Mouse (Mus musculus): ENCODE measurements around the gene Arhgap5.

Gene Arhgap5

GRCm38 (mm10) chr12:52503456-52504320 is at the start of gene Arhgap5:
Gene Arhgap5 (plus strand): TSS chr12:52503972.
- DNase-seq (ENCODE audit: low read depth, low spot score) = peak; percentile 89

DNA sequence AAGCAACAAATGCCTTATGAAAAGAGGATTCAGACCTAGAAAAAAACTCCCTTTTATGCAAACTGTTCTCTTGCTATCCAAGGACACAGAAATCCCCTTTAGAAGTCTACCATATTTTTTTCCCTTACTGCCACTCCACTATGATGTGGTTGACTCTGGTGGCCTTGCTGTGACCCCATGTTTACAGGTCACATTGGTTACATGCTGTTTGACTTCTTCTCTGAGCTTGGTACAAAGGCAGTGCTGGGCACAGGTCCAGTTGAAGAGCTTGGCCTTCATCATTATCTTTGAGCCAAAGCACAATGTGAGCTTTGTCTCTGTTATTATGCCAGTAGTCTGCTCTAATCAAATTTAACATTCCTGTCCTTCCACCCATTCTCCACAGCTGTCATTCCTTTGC is 39.2 kb upstream of the Arhgap5 start:
- no peak for DNase-seq (ENCODE audit: low read depth, low spot score)

DNA sequence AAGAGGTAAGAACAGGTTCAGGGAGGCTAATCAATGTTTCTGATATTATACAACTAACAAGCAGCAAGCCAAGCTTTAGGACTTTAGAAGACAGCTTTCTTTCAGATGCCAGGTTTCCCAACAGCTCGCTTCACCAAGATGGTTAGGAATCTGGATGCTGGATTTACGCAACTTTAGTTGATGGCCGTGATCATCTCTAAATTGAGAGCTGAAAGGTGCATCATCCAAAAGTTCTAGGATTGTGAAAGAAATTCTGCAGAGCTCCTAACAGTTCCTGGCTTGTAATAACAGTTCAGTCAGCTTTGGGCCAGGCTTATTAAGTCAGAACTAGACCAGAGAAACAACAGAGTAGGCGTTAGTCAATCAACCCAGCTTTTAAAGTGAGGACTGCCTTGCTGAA is 32.2 kb upstream of the Arhgap5 start:
- DNase-seq (ENCODE audit: low read depth, low spot score) = no peak

GRCm38 (mm10) chr12:52473988-52474968 is 29.5 kb upstream of the Arhgap5 start:
- no peak for DNase-seq (ENCODE audit: low read depth, low spot score)

- DNase-seq (ENCODE audit: low read depth, low spot score) = no peak
Measured at GRCm38 (mm10) chr12:52476036-52476435, 27.7 kb upstream of the Arhgap5 start.

DNA sequence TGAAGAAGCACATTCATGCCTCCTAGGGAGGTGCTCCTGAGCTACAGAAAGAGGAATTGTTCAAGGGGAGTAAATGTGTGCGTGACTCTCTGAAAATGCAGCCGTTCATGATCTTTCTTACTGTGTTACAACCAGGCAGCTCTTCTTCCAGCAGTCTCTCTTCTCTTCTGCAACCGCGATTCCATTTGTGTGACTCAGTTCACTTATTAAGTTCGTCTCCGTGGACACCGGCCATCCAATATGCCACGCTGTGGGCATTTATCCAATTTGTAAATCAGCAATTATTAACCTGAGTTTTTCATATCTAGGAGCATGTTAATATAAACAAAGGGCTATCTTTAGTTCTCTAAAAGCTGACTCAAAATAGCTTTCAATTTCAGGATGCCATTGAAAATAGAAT is 25.2 kb upstream of the Arhgap5 start:
- no peak for DNase-seq (ENCODE audit: low read depth, low spot score)

DNA sequence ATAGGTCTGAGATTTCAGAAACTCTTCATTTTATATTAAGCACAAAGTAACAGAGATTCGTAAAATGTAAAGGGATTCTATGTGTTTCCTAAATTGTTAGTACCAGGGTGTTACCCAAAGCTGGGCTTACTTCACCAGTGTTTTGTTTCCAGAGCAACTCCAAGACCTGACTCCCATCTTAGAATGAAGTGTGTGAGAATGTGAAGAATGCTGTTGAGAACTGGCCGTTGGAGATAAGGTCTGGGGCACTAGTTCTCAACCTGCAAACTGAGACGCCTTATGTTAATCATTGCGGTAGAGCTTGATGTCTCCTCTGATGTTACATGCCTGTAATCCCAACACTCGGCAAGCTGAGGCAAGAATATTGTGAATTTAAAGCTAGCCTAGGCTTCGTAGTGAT is 24.4 kb upstream of the Arhgap5 start:
- DNase-seq (ENCODE audit: low read depth, low spot score) = no peak

DNA sequence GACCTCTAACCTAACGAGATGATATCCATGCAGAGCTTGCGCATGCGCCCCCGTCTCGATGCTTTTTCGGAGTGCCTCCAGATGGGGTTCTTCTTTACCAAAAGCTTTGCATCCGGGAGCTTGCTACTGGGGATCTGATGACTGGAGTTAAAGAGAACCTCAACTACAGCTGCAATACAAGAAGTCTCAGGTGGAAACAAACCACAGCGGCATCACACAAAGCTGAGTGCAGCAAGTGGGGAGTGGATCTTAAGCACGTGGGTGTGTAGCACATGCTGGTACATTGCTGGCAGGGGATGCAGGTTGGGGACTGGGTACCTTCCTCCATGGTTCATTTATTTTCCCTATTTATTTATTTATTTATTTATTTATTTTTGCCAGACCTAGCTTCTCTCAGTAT is 22.9 kb upstream of the Arhgap5 start:
- no peak for DNase-seq (ENCODE audit: low read depth, low spot score)

DNA sequence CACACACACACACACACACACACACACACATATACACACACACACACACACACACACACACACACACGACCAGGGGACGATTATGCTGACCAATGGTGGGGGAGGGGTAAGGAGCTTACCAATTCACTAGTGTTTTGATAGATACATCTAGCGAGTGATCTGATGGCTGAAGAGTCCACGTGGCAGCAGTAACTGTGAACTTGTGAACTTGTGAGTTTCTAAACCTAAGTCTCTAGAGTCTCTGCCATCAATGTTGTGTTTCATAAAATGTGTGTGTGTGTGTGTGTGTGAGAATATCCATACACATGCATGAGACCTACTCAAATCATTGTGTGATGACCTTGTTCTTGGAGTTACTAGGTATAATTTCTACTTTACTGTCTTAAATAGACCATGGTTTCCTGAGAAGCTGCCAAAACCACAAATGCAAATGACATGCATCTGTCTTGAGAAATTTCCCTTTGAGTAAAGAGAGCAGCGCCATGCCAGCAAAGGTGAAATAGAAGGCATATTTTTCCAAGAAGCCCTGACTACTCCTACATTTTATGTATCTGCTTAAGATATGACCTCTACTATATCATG is 21.7 kb upstream of the Arhgap5 start:
- no peak for DNase-seq (ENCODE audit: low read depth, low spot score)

GRCm38 (mm10) chr12:52483219-52483618 is 20.6 kb upstream of the Arhgap5 start:
- no peak for DNase-seq (ENCODE audit: low read depth, low spot score)

DNA sequence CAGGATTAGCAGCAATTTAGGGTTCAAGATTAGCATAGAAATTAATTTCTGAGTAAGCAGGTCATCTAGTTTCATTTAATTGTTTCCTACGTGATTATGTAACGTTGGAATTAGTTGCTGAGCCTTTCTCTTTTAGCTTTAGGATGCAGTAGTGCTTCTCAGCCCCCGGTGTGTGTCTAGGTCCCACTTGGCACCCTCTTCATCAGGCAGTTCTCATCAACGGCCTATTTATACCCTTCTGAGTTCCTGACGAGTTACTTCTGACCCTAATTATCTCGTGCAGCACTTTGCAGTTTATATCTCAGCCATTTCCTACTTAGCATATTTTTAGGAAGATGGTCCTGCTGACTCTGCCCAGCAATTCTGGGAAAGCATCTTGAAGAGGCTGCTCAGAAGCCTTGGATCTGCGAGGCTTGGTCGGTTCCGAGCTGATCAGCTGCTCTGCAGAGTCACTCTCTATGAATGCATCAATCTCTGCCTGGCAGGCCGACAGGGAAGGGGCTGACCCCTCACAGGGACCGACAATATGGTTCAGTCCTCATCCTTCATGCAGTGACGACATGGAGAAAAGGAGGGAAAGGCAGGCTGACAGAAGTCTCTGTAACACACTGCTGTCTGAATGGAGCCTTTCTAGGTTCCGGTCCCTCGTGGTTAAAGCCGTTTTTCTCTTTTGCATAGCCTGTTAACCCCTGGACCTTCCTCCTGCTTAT is 15.4 kb upstream of the Arhgap5 start:
- DNase-seq (ENCODE audit: low read depth, low spot score) = no peak

GRCm38 (mm10) chr12:52493281-52493681 is 10.5 kb upstream of the Arhgap5 start:
- no peak for DNase-seq (ENCODE audit: low read depth, low spot score)

- no peak for DNase-seq (ENCODE audit: low read depth, low spot score)
Measured at GRCm38 (mm10) chr12:52497209-52497608, 6.6 kb upstream of the Arhgap5 start.

GRCm38 (mm10) chr12:52500915-52501833 is 2.6 kb upstream of the Arhgap5 start:
- DNase-seq (ENCODE audit: low read depth, low spot score) = peak; percentile 11

DNA sequence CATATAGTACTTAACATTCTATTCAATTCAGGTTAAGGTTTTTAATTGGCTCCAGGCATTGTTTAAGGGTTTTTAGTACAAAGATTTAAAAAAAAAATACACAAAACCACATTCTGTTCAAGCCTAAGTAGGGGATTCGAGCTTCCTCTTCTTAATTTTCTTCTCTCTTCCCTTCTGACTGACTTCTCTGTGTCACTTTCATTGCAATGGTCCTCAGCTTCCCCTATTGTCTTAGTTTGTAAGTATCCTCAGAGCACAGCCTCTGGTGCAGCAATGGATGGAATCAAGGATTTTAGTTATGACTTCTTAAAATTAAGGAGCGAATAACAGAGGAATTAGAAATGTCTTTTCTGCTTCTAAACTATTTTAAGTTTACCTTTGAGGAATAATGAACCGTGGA is 1.6 kb upstream of the Arhgap5 start:
- DNase-seq (ENCODE audit: low read depth, low spot score) = no peak

- DNase-seq (ENCODE audit: low read depth, low spot score) = no peak
Measured at GRCm38 (mm10) chr12:52503131-52503455, 679 bp upstream of the Arhgap5 start.

- DNase-seq (ENCODE audit: low read depth, low spot score) = peak; percentile 26
Measured at GRCm38 (mm10) chr12:52504331-52505181, 784 bp downstream of the Arhgap5 start.

GRCm38 (mm10) chr12:52524699-52525098 is 20.9 kb downstream of the Arhgap5 start:
- DNase-seq (ENCODE audit: low read depth, low spot score) = no peak

GRCm38 (mm10) chr12:52525486-52525885 is 21.7 kb downstream of the Arhgap5 start:
- no peak for DNase-seq (ENCODE audit: low read depth, low spot score)

GRCm38 (mm10) chr12:52529740-52530139 is 26.0 kb downstream of the Arhgap5 start:
- DNase-seq (ENCODE audit: low read depth, low spot score) = no peak
